In genomic region chr4:145448586-145448985, GRCm38 (mm10) we compare ENCODE assay signal across 23 mouse cellular contexts.
"Had no signal": no experiment of that assay in that cellular context is flagged by ENCODE, and none has a peak within 500 bp of the region (broad histone marks: within the 10 kb centered on the region; RNA-seq: fewer than 3 reads in every experiment).

No protein-coding gene starts in this region.

- H3K36me3 ChIP-seq: kidney, embryonic 15.5 days; limb, embryonic 13.5 days; liver, embryonic 15.5 days; lung, embryonic 15.5 days; midbrain, embryonic 10.5 days; midbrain, embryonic 13.5 days had no signal

- DNase-seq: kidney, adult 8-10 months; kidney, postnatal 10 days; kidney, postnatal 36 days; layer of hippocampus, postnatal 36 days; lung, adult 18-20 months; lung, postnatal 10 days; lung, postnatal 36 days; right cerebral cortex, adult 18-20 months; right cerebral cortex, postnatal 14 days; right cerebral cortex, postnatal 4 days; thymus, adult 18-20 months; thymus, postnatal 36 days had no signal

- H3K4me2 ChIP-seq: kidney, embryonic 15.5 days; limb, embryonic 13.5 days; liver, embryonic 15.5 days; lung, embryonic 15.5 days; midbrain, embryonic 13.5 days had no signal

- H3K27me3 ChIP-seq: kidney, embryonic 15.5 days; limb, embryonic 13.5 days; liver, embryonic 15.5 days; lung, embryonic 15.5 days; megakaryocyte, embryonic 14.5 days; midbrain, embryonic 13.5 days had no signal

- H3K9ac ChIP-seq: kidney, embryonic 15.5 days; limb, embryonic 13.5 days; liver, embryonic 15.5 days; lung, embryonic 15.5 days; midbrain, embryonic 13.5 days had no signal

- ATAC-seq: midbrain, embryonic 13.5 days; midbrain, embryonic 16.5 days had no signal

- H3K4me1 ChIP-seq: kidney, embryonic 15.5 days; limb, embryonic 13.5 days; liver, embryonic 15.5 days; lung, embryonic 15.5 days; megakaryocyte, embryonic 14.5 days; midbrain, embryonic 10.5 days; midbrain, embryonic 13.5 days had no signal

- H3K4me3 ChIP-seq: kidney, embryonic 15.5 days; left cerebral cortex, adult 2 months; limb, embryonic 13.5 days; liver, embryonic 15.5 days; lung, embryonic 15.5 days; megakaryocyte, embryonic 14.5 days; midbrain, embryonic 10.5 days; midbrain, embryonic 13.5 days; myocyte had no signal

- H3K27ac ChIP-seq: kidney, embryonic 15.5 days; left cerebral cortex, adult 2 months; limb, embryonic 13.5 days; liver, embryonic 15.5 days; lung, embryonic 15.5 days; midbrain, embryonic 10.5 days; midbrain, embryonic 13.5 days; stomach, postnatal 0 days had no signal
